Mouse (Mus musculus) lung, postnatal 4 days (tissue): ENCODE measurements around the gene Pagr1a.

Experiments
- DNase-seq, 2 experiments: peaks; one replicate each; pipeline ENCODE4 v3.0.0; 2021

The Pagr1a gene

DNA sequence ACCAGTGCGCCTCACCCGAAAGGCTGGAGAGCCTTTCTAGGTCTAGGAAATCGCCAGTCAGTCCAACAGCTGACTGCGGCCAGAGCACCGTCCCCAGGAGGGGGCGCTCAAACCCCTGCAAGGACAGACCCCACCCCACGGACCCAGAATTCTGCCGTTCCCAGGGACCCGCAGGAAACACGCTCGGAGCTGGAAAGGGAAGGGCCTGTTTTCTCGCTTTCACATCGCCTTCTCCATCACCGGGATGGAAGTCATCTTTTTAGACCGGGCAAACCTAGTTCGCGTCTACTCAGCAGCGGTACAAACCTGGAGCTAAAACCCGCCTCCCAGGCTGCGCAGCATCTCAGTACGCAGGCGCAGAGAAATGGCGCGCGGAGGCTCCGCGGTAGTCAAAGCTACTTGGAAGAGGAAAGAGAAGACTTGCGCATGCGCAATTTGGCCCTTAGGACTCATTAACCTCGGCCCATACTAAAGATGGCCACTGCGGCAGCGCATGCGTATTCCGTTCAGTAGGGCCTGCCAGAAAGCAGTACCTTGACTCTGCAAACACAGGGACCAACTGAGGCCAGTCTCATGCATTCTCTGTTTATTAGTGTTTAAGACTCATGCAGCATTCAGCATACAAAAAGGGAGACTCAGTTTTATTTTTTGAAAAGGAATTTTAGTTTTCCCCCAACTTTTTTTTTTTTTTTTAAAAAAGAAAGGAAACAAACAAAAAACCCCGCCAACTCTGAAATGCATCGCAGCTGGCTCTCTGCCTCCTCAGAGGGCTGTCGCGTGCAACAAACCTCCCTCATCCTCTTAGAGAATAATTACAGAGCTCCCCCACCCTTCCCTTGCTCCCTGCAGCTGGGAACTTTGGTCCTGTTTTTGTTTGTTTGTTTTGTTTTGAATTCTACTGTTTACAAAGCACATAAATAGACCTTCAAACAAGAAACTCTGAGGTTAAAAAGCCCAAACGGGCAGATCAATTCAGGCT, at the start of gene Pagr1a:
TSS of gene Pagr1a (minus strand) at position 382 of the 979 bp plus-strand sequence.
- peak; percentile 97 for DNase-seq

DNA sequence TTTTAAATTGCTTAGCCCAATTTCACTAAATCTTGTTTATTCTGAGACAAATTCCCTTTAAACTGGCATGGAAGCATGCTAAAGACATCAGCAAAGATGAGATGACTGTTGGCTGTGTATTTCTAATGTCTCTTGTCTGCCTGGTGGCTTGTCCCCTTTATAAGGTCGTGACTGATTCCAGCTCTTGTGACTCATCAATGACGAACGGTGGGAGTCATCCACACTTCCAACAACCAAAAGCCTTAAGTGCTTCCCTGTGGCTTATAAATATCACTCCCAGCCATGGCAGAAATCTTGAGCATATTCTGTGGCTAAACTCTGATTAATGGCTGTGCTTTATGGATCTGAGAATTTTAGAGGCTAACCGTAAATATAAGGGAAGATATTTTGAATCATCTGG, 49.2 kb upstream of the Pagr1a start:
- no peak for DNase-seq

DNA sequence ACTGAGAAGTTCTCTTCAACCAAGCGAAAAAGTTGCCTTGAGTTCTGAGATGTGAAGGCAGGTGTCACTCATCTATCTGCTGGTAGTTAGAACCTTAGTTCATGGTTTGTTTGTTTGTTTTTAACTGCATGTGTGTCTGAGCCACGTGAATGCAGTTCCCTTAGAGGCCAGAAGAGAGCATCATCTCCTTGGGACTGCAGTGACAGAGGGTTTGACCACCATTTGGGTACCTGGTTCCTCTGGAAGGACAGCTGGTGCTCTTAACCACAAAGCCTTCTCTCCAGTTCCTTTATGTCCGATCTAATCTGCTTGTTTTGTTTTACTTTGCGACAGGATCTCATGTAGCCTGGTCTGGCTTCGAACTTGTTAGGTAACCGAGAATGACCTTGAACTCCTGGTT, 48.4 kb upstream of the Pagr1a start:
- DNase-seq: no peak

DNA sequence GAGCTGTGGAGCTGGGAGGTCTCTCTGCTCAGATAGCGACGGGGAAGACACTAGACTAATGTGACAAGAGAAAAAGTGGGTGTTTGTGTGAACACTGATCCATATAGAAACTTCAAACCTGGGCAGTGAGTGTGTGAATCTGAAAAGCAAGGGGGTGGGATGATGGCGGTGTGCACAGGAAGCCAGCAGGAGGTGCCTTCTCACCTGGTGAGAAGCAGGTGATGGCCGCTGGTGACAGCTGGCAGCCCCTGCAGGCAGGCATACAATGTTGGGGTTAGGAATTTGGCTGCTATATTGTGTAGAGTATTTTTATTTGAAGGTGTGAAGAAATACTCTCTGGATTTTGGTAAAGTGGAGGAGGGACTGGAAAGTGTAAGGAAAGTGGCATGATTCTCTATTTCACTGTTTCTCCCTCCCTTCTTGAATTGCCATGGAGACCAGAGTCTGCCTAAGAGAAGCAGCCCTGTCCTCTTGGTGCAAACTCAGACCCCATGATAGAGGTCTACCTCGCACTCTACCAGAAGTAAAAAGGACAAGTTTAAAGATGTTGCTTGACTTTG, 38.0 kb upstream of the Pagr1a start:
- DNase-seq: no peak

DNA sequence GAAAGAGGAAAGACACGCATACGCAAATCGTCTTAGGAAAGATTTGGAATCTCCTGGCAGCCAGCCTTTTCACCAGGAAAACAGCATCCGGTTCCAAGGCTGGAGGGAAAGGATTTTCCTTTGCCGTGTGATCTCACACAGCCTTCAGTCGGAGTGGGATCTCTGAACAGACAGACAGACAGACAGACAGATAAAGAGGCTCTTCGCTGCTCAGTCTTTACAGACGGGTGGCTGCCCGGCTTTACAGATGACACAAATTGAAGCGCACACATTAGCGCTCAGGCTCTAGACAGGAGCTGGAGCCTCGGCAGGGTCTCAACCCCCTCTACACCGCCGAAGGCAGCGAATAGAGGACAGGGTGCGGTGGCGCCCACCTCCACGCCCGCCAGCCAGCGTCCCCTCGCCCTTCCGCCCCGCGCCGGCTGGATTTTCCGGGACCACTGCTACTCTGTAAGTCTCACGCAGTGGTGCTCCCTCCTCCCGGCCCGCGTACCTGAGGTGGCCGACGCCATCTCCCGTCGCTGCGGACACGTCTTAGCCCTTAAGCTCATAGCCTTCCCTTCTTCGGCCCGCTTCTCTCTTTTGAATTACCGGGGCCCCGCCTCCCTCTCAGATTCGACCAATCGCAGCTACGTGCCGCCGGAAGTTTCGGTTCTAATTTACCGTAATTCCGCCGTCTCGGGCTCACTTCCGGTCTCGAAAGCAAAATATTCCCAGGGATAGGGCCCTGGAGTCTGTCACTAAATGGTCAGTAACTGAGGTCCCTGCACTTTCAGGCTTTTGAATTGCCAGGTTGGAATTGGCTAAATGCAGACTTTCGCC, 24.9 kb upstream of the Pagr1a start, which contains the start of gene Kif22:
TSS of gene Kif22 (minus strand) at position 621 of the 822 bp plus-strand sequence.
- peak; percentile 91 to 94 for DNase-seq

DNA sequence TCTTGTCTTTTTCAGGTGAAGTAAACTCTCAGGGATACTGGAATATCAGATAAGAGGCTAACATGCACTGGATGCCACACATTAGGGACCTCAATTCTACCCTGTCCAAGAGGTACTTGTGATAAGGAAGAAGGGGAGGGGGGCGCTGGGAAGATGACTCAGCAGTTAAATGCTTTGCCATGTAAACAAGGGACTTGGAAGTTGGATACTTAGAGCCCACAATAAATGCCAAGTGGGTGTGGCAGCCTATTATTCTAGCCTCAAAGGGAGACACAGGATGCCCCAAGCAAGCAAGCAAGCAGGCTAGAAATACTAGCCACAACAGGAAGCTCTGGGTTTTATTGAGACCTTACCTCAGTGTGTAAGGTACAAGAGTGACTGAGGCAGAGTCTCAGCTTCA, 14.1 kb upstream of the Pagr1a start:
- no peak for DNase-seq

DNA sequence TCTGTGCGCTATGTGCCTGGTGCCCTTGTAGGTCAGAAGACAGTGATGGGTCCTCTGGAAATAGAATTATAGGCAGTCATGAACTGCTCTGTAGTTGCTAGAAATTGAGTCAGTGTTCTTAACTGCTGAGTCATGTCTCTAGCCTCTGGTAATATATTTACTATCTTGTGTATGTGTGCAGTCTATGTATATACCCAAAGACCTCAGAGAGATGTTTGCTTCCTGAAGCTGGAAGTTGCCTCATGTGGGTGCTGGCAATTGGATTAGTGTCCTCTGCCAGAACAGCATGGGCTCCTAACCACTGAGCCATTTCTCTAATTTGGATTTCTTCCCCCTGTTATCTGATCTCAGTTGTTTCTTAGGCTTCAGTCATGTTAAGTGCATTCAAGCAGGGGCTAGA, 13.0 kb upstream of the Pagr1a start:
- DNase-seq: no peak

DNA sequence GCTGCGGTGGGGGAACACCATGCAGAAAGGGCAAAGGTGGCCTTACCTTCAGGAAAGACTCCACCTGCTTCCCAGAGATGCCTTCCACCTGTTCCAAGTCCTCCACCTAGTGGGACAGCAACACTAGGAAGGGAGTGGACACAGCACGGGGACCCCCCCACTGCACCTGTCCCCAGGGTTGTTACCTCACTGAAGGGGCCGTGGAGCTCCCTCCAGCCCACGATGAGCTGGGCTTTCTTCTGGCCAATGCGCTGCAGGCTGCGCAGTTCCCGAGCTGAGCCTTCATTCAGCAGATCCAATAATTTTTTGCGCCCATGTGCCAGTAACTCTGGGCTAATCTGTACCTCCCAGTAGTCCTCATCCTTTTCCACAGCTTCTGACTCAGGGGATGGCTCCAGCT, 10.7 kb upstream of the Pagr1a start:
- no peak for DNase-seq

DNA sequence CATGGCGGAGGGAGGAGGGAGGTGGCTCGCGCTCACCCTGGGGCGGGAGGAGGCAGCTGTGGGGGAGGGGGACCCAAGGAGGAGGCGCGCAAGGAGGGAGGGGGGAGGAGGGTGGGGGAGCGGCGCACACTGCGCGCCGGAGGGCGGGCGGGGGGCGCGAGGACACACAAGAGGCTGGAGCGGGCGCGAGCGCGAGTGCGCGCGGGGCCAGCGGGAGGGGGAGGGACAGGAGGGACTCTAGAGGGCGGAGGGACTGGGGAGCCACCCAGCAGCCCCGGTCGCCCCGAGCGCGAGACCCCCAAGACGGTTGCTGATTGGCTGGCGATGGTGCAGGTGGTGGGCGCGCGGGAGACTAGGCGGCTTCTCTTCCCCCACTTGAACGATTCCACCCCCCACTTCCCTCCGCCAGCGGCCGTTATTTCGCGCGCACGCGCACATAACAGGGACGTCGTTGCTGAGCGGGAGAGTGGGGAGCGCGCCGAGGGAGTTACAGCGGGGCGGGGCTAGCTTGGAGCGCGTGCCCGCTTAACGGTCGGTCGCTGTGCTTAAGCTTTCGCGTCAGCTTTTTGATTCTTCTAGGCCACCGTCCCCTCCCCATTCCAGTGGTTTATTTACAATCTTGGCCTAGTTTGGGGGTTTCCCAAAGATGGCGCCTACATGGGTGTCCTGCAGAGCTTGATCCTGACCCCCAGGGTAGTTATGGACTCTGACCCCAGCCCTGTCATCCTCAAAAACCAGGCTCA, 10.0 kb upstream of the Pagr1a start, which contains the start of gene Maz:
TSS of gene Maz (minus strand) at position 54 of the 743 bp plus-strand sequence.
- DNase-seq: peak; percentile 100

DNA sequence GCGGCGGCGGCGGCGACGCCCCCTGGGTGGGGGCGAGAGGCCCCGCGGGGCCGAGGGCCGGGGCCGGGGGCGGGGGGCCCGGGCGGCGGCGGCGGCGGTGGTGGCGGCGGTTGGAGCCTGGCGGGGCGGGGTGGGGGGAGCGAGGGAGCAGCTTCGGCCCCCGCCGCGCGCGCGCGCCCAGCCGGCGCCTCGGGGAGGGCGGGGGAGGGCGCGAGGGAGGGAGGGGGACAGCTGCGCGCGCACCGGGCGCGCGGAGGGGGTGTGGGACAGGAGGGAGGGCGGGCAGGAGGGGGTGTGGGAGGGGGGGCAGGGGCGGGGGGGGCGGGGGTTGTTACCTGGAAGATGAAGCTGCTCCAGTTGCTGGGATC, 9.4 kb upstream of the Pagr1a start:
- DNase-seq: no peak

DNA sequence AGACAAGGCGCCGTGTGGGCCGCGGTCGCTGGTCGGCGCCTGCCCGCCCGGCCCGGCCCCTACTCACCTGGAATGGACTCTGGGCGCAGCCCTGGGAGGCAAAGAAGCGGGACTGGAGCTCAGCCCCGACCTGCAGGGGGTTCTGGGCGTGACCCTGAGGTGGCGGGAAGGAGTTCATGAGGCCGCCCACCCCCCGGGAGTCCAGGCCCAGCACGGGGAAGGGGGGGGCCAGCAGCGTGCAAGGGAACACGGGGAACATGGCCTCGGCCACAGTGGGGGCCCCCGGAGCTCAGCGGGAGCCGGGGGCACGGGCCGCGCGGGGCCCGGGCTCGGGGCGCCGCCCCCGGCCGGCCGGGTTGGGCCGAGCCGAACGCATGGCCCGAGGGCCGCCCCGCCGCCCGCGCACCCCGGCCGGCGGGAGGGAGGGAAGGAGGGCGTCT, 9.0 kb upstream of the Pagr1a start:
- peak; percentile 78 to 86 for DNase-seq

DNA sequence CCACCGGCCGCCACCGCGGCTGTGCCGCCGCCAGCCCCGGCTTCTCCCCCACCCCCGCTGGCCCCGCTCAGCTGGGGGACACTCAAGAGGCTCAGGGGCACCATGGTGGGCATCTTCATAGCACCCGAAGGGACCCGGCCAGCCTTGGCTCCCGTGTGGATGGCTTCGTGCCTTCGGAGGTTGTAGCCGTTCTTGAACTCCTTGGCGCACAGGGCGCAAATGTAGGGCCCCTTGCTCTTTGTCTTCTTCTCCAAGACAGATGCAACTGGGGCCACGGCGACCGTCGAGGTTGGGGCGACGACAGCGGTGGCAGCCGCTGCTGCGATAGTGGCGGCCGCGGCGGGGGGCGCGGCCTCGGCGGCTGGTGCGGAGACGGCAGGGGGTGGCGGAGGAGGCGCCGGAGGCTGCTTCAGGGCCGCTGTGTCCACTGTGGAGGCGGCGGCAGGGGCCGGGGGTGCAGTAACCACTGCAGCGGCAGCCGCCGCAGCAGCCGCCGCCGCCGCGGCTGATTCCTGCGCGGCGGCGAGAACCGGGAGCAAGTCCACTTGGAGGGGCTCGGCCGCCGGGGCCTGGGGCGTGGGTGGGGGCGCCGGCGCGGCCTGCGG, 8.5 kb upstream of the Pagr1a start:
- peak; percentile 69 to 77 for DNase-seq

DNA sequence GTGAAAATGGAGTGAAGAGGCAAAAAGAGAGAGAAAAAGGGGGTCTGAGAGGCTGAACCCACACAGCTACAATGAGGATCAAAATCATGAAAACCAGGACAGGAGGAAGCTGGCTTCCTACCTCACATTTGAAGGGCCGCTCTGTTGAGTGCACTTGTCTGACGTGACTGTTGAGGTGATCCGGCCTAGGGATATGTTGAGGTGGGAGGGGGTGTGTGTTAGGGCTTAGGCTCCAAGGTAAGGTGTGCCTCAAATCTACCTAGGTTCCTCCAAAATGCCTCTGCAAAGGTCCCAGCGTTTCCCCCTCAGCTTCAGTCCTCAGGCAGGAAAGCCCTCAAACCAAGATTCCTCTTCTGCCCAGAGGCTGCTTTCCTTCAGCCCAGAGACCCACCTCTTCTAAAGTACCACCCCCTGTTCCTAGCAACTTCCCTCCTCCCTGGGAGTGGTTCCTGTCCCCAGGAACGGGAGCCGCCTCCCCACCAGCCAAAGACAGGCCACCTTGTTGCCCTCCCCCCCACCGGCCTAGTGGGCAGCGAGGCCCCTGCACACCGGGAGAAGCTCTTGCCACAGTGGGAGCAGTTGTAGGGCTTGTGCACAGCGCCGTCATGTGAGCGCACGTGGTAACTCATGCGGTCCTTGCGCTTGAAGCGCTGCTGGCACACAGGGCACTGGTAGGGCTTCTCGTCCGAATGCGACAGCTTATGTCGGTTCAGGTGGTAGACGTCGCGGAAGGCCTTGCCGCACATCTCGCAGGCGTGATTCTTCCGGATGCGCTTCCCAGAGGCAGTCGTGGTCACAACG, 7.8 kb upstream of the Pagr1a start:
- peak; percentile 90 to 92 for DNase-seq

DNA sequence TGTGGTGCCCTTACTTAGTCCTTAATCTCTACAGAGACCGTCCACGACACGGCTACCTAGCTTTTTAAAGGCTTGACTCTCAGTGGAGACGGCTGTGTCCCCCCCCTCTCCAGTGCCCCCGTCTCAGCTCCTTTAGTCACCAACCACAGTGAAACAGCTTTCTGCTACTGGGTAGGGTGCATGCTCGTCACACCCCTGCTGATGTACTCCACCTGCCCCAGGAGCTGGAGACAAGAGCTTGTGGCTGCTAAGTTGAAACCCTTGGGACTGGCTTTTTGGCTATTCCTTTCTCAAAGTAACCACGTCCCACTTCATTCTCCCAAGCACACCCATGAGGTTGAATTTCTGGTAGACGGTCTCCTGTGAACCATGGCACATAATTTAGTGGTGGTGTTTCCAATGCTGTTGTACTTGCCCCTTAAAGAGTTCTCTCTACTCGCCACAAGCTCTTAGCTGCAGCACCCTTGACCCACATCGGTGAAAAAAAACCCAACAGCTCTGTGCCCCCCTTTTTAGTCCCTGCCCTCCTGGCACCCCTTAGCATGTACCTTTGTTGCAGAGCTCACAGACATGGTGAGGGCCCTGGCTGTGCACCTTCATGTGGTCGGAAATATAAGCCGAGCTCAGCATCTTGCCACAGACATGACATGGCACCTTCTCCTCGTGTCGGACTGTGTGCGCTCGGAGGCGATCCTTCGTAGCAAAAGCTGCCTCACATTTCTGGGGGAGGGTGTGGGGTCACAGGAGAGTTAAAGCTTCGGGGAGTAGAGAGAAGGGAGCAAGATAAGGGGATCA, 6.9 kb upstream of the Pagr1a start:
- peak in 1 of 2 experiments; percentile 33 for DNase-seq

DNA sequence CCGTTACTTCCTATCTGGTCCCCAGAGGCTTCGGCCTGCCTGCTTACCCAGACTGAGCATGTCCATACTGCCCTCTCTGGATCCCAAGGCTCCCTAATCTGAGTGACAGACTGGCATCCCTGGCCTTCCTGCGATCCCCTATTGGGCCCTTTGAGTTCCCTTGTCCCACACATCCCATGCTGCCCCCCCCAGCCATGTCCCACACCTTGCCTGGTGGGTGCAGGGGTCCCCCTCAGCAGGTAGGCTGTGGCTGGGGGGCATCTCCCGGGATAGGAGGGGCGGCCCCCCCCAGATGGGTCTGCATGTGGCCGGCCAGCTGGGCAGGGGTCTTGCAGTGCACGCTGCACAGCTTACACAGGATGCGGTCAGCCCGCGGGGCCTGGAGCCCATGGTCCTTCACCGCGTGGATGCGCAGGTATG, 6.1 kb upstream of the Pagr1a start:
- no peak for DNase-seq

DNA sequence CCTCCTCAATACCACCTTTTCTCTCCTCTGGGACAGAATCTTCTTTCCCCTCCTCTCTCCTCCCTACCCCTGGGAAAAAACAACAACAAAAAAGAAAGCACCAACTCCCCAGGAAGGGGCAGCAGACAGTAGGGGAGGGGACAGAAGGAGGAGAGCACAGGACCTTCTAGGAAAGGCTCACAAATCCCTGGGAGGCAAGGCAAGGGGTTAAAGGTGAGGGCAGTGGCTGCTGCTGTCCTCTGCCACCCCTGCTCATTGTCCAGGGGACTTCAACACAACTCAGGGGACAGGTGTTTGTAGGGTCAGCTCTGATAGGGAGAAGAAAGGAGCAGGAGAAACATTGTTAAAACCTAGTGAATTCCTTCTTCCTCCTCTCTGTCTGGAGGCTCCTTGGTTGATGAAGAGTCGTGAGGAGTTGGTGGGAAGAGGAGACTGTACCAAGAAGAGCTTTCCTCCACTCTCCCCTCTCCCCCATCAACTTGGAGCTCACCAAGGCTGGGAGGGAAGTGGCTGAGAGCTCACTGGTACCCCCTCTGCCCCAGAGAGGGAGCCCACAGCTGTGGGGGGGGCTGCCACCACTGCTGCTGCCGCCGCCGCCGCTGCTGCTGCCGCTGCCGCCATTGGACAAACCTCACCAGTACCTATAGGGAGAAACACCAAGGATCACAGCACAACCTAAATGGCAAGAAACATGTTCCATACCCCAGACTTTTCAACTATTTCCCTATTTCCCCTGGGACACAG, 5.5 kb upstream of the Pagr1a start:
- no peak for DNase-seq

DNA sequence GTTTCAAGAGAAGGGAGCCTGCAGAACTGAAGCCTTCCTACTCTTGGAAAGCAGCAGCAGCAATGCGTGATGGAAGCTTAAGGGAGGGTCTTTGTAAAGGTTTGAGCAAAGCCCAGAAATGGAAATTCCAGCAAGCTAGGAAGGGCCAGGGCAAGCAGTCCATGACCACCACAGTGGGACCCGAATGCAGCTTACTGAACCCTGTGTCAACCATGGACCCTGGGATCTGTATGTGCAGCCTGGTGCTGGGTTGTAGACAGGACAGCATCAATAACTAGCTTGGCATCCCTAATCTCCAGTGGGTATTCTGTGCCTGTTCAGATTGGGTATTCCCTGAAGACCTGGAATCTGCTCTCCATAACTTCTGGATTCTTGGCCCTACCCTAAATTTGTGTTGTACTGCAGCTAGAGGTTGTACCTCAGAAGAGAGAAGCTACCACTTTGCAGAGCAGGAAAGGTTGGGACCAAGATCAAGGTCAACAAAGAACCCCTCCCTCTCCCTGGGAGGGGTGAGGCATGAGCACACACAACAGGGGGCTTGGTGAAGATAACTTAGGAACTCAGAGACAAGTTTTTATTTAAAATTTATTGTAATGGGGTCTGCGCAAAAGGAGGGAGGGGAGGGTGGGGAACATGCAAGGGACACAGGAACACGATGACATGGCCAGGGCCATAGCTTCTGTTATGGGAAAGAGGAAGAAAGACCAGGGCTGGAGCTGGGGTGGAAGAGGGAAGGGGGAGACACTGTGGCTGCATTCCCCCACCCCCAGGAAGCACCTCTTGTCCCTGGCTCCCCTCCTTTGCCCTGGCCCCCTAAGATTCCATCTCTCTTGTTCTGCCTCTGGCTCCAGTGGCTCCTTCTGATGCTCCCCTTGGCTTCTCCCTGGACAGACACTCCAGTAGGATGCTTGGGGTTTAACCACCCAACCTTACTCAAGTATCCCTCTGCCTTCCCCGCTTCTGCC, 4.7 kb upstream of the Pagr1a start:
- no peak for DNase-seq

DNA sequence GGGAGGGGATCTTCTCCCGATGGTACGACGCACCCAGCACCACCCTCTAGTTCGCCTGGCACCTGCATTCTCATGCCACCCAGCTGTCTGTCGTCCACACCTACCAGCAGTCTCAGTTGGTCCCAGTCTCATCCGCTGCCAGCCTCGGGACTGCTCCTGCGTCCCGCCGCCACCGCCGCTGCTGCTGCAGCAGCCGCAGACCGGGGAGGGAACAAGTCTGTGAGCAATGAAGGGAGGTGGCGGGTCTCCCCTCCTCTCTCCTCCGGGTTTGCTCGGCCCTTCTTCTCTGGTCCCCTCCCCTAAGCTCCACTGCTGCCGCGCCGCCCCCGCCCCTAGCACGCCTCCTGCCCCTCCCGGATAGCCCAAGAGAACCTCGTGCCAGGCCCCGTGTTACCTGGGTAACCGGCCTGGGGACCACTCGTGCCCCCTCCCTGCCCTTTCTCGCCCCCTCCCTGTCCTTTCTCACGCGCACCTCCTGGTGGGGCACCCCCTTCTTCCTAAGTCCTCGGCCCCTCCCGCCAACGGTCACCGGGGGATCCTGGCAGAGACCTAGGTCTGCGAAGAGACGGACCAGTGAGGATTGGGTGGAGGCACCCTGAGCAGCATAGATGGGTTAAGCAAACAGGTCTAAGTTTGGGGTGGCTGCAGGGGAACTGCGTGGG, 3.9 kb upstream of the Pagr1a start, which contains the start of the genes Gm42742 and Prrt2:
TSS of gene Gm42742 (minus strand) at position 197 of the 662 bp plus-strand sequence.
TSS of gene Prrt2 (minus strand) at position 311 of the 662 bp plus-strand sequence.
- peak; percentile 60 to 70 for DNase-seq
